Mouse (Mus musculus): Measurements from ENCODE around the gene Col23a1. TPM values are rescaled to one million over a fixed set of nuclear protein-coding genes. Genes with fewer than 3 reads are reported as not detected.

Gene Col23a1
- polyA plus RNA-seq, 1 experiment = 0.76 TPM

GRCm38 (mm10) chr11:51311846-51312245 is 22.1 kb downstream of the Col23a1 start:
- TF ChIP-seq CTCF (IDR thresholded peaks at IDR 0.05; ENCODE audit: low read depth, low read length) = no peak
- no peak for TF ChIP-seq POLR2A (IDR thresholded peaks at IDR 0.05; ENCODE audit: insufficient read depth, low read length)
- no peak for TF ChIP-seq EP300 (IDR thresholded peaks at IDR 0.05; ENCODE audit: insufficient read depth, low read depth, low read length)
- Histone ChIP-seq H3K27me3 (ENCODE audit: control insufficient read depth, insufficient read depth, low read length, poor library complexity, severe bottlenecking) (no peaks in the 10 kb centered on the region), H3K9ac (ENCODE audit: low read depth, poor library complexity, severe bottlenecking) (no peak overlapping the region), H3K4me3 (ENCODE audit: low read depth, low read length) (no peak overlapping the region), H3K27ac (ENCODE audit: insufficient read depth, low read length) (no peak overlapping the region), H3K36me3 (ENCODE audit: control insufficient read depth, insufficient read depth, low read length, poor library complexity, severe bottlenecking) (no peaks in the 10 kb centered on the region), H3K4me1 (ENCODE audit: control insufficient read depth, insufficient read depth, low read length) (no peaks in the 10 kb centered on the region), H3K9me3 (replicated peaks; ENCODE audit: control insufficient read depth, insufficient read depth, low read length, poor library complexity, severe bottlenecking) (no peaks in the 10 kb centered on the region; the same call in 1 of the 2 replicates)

GRCm38 (mm10) chr11:51315991-51316810 is 26.5 kb downstream of the Col23a1 start:
- Histone ChIP-seq H3K9ac (ENCODE audit: low read depth, poor library complexity, severe bottlenecking) (no peak overlapping the region), H3K9me3 (replicated peaks; ENCODE audit: control insufficient read depth, insufficient read depth, low read length, poor library complexity, severe bottlenecking) (no peaks in the 10 kb centered on the region), H3K4me3 (ENCODE audit: low read depth, low read length) (no peak overlapping the region), H3K27ac (ENCODE audit: insufficient read depth, low read length) (no peak overlapping the region), H3K36me3 (ENCODE audit: control insufficient read depth, insufficient read depth, low read length, poor library complexity, severe bottlenecking) (no peaks in the 10 kb centered on the region), H3K27me3 (ENCODE audit: control insufficient read depth, insufficient read depth, low read length, poor library complexity, severe bottlenecking) (0 out of 2 replicates have a peak, but pooled peaks cover 1% of the 10 kb centered on the region), H3K4me1 (ENCODE audit: control insufficient read depth, insufficient read depth, low read length) (no peaks in the 10 kb centered on the region)
- TF ChIP-seq EP300 (IDR thresholded peaks at IDR 0.05; ENCODE audit: insufficient read depth, low read depth, low read length) (no peak), CTCF (IDR thresholded peaks at IDR 0.05; ENCODE audit: low read depth, low read length) (no peak), POLR2A (IDR thresholded peaks at IDR 0.05; ENCODE audit: insufficient read depth, low read length) (no peak)

GRCm38 (mm10) chr11:51320609-51321008 is 30.9 kb downstream of the Col23a1 start:
- TF ChIP-seq CTCF (IDR thresholded peaks at IDR 0.05; ENCODE audit: low read depth, low read length) = no peak
- no peak for TF ChIP-seq EP300 (IDR thresholded peaks at IDR 0.05; ENCODE audit: insufficient read depth, low read depth, low read length)
- no peak for TF ChIP-seq POLR2A (IDR thresholded peaks at IDR 0.05; ENCODE audit: insufficient read depth, low read length)
- no peaks in the 10 kb centered on the region for H3K36me3 ChIP-seq (ENCODE audit: control insufficient read depth, insufficient read depth, low read length, poor library complexity, severe bottlenecking)
- no peaks in the 10 kb centered on the region for H3K4me1 ChIP-seq (ENCODE audit: control insufficient read depth, insufficient read depth, low read length)

GRCm38 (mm10) chr11:51326908-51327307 is 37.2 kb downstream of the Col23a1 start:
- TF ChIP-seq EP300 (IDR thresholded peaks at IDR 0.05; ENCODE audit: insufficient read depth, low read depth, low read length) = no peak
- no peak for TF ChIP-seq POLR2A (IDR thresholded peaks at IDR 0.05; ENCODE audit: insufficient read depth, low read length)
- H3K27ac ChIP-seq (ENCODE audit: insufficient read depth, low read length) = no peak overlapping the region

More at GRCm38 (mm10) chr11:51320609-51321008, 30.9 kb downstream of the Col23a1 start:
- H3K9ac ChIP-seq (ENCODE audit: low read depth, poor library complexity, severe bottlenecking) = no peak overlapping the region
- 0 out of 2 replicates have a peak, but pooled peaks cover 1% of the 10 kb centered on the region for H3K27me3 ChIP-seq (ENCODE audit: control insufficient read depth, insufficient read depth, low read length, poor library complexity, severe bottlenecking)
- H3K9me3 ChIP-seq (replicated peaks; ENCODE audit: control insufficient read depth, insufficient read depth, low read length, poor library complexity, severe bottlenecking) = no peaks in the 10 kb centered on the region
- no peak overlapping the region for H3K27ac ChIP-seq (ENCODE audit: insufficient read depth, low read length)
- H3K4me3 ChIP-seq (ENCODE audit: low read depth, low read length) = no peak overlapping the region

GRCm38 (mm10) chr11:51328387-51328942 is 38.7 kb downstream of the Col23a1 start:
- Histone ChIP-seq H3K27ac (ENCODE audit: insufficient read depth, low read length) (no peak overlapping the region), H3K27me3 (ENCODE audit: control insufficient read depth, insufficient read depth, low read length, poor library complexity, severe bottlenecking) (no peaks in the 10 kb centered on the region), H3K4me3 (ENCODE audit: low read depth, low read length) (no peak overlapping the region), H3K36me3 (ENCODE audit: control insufficient read depth, insufficient read depth, low read length, poor library complexity, severe bottlenecking) (no peaks in the 10 kb centered on the region), H3K9ac (ENCODE audit: low read depth, poor library complexity, severe bottlenecking) (no peak overlapping the region), H3K4me1 (ENCODE audit: control insufficient read depth, insufficient read depth, low read length) (no peaks in the 10 kb centered on the region), H3K9me3 (replicated peaks; ENCODE audit: control insufficient read depth, insufficient read depth, low read length, poor library complexity, severe bottlenecking) (no peaks in the 10 kb centered on the region)
- no peak for TF ChIP-seq CTCF (IDR thresholded peaks at IDR 0.05; ENCODE audit: low read depth, low read length)
- TF ChIP-seq POLR2A (IDR thresholded peaks at IDR 0.05; ENCODE audit: insufficient read depth, low read length) = no peak
- no peak for TF ChIP-seq EP300 (IDR thresholded peaks at IDR 0.05; ENCODE audit: insufficient read depth, low read depth, low read length)

More at GRCm38 (mm10) chr11:51326908-51327307, 37.2 kb downstream of the Col23a1 start:
- Histone ChIP-seq H3K27me3 (ENCODE audit: control insufficient read depth, insufficient read depth, low read length, poor library complexity, severe bottlenecking) (no peaks in the 10 kb centered on the region), H3K9ac (ENCODE audit: low read depth, poor library complexity, severe bottlenecking) (no peak overlapping the region), H3K36me3 (ENCODE audit: control insufficient read depth, insufficient read depth, low read length, poor library complexity, severe bottlenecking) (no peaks in the 10 kb centered on the region), H3K4me3 (ENCODE audit: low read depth, low read length) (no peak overlapping the region), H3K9me3 (replicated peaks; ENCODE audit: control insufficient read depth, insufficient read depth, low read length, poor library complexity, severe bottlenecking) (no peaks in the 10 kb centered on the region), H3K4me1 (ENCODE audit: control insufficient read depth, insufficient read depth, low read length) (no peaks in the 10 kb centered on the region)
